Mouse (Mus musculus): ENCODE results near the gene Ell3.

The Ell3 gene

DNA sequence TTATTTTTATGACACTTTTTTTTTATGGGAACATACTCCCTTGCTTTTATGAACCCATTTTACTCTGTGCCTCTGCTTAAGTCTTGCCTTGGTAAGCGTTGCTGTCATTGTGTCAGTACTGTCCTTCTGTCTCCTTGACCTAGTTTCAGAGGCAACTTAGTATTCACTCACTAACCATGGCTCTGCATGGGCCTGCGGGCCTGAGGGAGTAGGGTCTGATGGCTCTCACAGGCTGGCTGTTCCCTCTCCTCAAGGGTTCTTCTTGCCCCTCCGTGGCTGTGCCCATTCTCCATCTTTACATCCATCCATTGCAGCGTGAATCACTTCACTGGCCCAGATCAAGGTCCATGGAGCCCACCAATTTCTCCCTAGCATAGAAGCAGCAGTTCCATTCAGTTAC lies 2.4 kb upstream of the Ell3 start:
- DNase-seq = no peak

DNA sequence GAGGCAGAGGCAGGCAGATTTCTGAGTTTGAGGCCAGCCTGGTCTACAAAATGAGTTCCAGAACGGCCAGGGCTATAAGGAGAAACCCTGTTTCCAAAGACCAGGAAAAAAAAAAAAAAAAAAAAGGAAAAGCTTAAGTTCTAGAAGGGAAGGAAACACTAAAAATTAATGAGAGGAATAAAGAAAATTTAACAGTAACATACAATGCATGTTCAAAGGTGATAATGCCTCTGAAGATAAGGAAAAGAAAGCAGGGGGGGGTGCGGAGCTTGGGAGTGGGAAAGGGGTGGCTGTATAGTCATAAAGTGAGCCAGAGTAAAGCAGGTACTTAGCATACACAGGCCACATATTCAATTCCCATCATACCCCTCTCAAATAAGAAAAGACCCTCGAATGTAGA lies 1.0 kb upstream of the Ell3 start:
- no peak for DNase-seq

DNA sequence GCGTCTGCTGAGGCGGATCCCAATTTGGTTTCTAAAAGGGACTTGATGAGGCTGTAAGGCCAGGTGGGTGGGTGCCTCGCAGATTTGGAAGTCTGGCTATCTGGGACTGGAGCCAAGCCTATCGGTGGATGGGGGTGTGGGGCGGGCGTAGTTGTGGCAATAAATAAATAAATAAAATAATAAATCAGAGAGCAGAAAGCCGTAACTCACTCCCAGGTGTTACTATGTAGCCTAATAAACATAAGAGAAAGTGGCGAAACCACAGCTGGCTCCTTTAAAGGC lies 1.1 kb downstream of the Ell3 start:
- no peak for DNase-seq

DNA sequence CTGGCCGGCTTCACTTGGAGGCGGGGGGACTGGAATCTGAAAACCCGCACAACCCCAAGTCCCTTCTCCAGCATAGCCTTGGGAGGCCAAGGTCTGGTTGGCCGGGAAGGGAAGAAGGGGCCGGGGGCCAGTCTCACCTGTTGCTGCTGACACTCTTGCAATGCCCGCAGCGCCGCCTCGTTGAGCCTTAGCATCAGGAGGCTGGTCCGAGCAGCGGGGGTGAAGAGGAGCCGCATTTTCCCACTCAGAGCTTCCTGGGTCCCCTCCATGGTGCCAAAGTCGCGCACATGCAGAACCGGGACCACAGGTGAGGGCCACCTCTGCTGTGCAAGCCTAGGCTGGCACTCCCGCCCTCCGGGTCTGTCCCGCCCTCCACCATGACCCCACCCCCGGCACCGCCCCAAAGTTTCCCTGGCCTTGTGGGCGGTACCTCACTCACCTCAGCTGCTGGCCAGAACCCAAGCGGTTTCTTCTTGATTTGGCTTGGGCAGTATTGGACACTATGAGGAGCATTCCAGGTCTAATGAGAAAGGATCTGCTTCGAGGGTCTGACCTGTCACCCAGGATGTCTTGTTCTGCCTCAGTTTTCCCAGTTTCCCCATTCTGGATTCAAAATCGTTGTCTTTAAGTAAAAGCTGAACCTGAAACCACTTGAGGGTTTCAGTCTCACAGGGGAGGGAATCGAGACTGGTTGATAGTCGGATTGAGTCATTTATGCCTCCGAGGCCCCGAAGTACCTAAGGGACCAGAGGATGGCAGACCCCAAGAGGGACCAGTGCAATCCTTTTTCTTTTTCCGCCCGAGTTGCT lies 1.6 kb downstream of the Ell3 start:
- peak; percentile 66 for DNase-seq

DNA sequence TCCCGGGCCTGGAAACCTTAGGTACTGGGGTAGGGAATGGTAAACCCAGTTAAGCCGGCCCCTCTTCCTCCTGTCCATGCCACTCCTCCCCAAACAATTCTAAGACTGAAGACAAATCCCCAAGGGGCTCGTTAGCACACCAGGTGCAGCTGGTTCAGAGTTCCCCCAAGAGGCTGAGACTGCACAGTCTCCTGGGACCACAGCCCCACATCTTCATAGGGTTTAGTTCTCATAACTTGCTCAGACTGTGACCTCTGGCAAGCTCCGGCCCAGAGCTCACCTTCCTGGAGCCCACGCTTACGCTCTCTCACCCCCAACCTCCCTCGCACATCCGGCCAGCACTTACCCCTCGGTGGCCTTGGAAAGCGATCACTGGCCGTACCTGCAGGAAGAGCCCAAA lies 2.3 kb downstream of the Ell3 start:
- peak; percentile 7 for DNase-seq

DNA sequence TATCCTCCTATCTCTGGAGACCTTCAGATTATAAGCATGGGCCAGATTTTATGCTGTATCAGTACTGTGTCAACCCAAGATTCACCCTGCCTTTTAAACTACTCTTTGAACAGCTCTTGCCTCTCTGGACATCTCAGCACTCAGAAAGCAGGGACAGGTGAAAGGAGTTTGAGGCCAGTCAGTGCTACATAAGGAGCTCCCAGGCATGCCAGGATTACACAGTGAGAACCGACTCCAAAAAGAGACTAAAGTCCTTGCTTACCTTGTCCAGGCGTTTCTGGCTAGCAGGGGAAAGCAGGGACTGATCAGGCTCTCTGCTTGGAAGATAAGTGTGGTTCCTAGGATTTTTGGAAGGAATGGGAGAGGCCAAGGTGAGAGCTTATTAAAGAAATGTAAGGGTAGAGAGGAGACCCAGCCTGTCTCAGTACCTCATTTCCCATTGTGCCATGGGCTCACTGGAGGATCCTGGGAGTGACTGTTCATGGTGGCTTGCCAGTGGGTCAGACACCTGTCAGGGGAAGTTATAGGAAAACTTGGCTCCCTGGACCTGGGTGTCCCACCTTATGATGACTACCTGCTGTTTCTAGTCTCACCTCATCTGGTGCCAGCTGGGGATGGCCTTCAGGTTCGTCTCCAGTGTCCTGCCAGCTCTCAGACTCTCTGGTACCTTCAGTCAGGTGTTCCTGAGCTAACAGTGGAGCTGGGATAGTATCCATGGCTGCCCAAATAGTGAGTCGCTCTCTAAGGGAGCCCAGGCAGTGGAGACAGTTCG lies 3.1 kb downstream of the Ell3 start:
- no peak for DNase-seq

DNA sequence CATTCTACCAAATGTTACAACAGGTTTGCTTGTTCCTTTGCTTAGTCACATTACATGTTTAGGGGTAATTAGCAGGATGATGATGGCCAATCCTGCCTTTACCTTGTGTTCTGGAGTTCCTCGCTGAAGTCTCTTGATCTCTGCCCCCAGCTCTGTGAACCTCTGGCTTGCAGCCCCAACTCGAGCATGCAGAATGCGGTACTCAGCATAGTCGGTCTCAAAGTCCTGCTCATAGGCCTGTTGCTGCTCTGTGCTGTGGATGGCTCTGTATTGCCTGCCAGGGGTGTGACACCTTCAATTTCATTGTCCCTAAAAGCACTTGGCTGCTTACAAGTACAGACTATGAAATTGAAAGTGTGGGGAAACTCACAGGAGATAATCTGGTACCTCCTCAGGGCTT lies 4.3 kb downstream of the Ell3 start:
- DNase-seq = no peak

DNA sequence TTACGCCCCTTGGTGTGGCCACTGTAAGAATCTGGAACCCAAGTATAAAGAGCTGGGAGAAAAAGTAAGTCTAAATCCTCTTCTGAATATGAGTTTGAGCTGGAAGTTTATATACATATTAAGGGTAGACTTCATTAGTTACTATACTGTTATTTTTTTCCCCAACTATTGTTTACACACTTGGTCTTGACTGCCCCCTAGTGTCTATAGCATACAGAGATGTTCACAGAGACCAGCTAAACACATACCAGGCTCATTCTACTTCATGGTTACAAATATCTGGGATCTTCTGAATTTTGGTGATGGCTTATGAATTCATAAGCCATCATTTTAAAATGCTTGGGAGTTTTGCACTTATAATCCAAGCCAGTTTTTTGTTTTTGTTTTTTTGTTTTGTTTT lies 9.2 kb downstream of the Ell3 start:
- DNase-seq = peak; percentile 41

DNA sequence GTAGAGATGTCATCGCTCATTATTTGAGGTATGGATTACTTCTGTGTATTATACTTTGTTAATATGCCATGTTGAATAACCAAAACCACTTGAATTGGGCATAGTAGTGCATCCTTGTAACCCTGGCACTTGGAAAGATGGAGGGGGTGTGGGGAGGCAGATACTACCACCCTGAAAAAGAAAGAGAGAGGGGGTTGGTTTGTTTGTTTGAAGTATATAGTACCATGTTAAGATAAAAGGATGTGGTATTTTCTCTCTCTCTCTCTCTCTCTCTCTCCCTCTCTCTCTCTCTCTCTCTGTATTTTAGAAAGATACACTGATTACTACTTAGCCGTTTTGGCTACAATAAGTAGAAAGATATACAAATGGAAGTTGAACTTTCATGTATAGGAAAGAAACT lies 18.2 kb downstream of the Ell3 start:
- no peak for DNase-seq

DNA sequence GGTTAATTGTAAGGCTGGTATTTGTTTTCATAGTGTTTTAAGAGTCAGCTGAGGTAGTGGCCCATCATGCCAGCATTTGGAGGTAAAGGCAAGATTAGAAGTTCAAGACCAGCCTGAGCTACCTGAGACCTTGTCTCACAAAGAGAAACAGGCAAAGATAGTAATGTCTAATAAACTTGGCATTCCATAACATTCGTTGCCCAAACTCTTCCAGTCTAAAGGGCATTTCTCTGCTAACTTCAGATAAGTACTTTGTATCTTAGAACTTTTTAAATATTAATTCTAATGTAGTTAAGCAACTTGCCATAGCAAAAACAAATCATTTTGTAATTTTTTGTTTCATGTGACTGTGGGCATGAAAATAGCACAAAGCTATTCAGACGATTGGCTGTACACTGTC lies 20.9 kb downstream of the Ell3 start:
- DNase-seq = no peak

DNA sequence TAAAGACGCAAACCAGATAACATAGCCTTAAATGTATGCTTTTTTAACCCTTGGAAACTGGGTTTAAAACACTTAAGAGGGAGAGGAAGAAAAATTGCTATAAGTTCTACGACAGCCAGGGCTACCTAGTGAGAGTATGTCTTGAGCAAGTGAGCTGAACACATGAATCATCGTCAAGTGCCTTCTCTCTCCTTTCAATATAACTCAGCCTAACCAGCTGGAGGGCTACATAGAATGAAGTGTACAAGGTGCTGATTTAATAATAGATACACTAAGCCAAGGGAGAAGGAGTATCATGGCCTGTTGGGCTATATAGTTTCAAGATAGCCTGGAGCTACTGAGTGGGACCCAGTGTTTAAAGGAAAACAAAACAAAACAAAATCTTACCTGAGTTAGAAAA lies 25.6 kb downstream of the Ell3 start:
- DNase-seq = no peak

DNA sequence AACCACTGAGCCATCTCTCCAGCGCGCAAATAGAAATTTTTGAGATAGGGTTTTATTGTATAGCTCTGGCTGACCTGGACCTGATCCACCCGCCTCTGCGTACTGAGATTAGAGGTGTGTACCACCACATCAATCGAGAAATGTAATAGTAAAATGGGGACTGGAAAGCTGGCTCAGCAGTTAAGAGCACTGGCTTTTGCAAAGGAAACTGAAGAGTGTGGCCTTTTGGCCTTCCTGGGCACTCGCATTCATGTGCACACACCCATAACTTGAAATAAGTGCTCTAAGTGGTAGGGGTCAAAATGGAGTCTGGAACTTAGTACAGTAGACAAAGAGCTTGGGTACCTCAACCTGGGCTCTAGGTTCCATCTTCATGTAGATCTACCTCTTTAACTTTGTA lies 27.7 kb downstream of the Ell3 start:
- no peak for DNase-seq

DNA sequence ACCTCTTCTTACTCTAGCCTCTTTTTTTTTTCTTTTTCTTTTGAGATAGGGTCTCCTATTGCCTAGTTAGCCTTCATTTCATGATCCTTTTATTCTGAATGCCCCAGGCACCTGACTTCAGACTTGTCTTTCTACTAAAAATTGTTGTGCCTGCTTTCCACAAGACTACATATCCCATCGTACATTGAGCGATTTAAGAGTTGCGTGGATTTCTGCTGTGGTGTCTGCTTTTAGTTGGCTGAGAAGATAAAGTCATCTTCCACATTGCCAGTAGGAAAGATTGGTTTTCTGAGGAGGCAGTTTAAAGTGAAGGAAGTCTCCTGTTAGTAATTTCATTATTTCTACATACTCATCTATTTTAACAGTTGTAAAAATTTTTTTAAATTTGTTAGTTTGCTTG lies 28.5 kb downstream of the Ell3 start:
- DNase-seq = no peak

DNA sequence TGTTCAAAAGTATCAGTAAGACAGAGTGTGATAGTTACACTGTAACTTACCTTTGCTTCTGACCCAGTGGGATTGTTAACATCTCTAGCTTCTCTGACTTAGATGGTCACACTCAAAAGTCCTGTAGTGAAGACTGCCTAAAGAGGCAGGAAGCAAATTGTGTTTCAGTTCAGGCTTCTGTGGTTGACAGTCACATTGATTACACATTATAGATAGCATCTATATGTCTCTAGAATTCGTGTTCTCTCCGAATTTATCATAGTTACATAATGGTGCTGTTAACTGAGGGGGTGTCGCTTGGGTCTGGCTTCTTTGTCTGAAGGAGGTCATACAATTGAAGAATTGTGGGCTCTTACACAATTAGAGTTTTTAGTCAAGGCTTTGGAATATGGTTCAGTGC lies 29.0 kb downstream of the Ell3 start:
- DNase-seq = no peak

DNA sequence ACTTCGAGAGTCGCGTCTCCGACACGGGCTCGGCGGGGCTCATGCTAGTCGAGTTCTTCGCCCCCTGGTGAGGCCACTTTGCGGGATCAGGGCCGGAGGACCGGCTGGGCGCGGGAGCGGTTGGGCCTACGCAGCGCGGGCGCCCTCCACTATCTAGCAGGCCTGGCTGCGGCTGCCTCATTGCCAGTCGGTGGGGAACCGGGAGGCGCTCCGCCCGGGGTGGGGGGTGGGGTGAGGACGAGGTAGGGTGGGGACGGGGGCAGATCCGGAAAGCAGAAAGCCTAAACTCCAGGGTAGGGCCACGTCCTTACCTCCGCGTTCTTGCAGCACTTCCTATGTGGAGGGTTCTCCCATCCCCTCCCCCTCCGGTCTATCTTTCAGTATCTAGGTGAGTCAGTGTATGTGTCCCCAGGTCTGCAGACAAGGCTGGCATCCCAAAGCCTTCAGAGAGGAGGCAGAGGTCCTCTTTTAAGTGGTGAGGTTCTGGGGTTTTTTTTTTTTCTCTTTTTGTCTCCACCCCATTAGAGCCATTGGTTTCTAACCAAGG lies 29.9 kb downstream of the Ell3 start:
- peak; percentile 70 for DNase-seq

DNA sequence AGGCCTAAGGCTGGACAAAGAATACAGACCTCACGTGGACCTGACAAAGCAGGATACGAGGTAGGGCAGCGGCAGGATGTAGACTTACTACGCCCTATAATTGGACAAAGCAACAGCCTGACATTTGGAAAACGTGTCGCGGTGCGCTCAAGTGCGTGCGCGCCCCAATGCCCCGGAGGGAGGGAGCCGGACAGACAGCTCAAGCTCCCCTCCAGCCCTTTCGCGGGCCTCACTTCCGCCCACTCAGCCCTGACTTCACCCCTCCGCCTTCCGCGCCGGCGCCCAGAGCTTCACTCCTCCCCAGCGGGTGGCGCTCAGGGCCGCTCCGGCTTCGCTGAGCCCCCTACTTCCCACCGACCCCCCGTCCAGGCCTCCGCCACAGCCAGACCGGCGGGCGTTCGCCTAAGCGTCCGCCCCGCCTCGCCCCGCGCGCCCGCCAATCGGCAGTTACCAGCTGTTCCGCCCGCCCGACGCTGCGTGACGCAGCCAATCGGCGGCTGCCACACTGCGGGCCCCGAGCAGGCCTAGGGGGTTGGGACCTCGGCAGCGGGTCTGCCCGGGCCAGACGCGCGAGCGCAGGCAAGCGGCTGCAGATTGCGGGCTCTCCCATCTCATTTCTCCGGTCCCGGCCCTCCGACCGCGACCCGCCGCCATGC lies 30.6 kb downstream of the Ell3 start, which contains the start of the genes Pdia3 and Catsper2:
Pdia3 (plus strand) TSS at position 389 of the 656 bp plus-strand sequence.
Catsper2 (minus strand) TSS at position 406 of the 656 bp plus-strand sequence.
- DNase-seq = peak; percentile 97

DNA sequence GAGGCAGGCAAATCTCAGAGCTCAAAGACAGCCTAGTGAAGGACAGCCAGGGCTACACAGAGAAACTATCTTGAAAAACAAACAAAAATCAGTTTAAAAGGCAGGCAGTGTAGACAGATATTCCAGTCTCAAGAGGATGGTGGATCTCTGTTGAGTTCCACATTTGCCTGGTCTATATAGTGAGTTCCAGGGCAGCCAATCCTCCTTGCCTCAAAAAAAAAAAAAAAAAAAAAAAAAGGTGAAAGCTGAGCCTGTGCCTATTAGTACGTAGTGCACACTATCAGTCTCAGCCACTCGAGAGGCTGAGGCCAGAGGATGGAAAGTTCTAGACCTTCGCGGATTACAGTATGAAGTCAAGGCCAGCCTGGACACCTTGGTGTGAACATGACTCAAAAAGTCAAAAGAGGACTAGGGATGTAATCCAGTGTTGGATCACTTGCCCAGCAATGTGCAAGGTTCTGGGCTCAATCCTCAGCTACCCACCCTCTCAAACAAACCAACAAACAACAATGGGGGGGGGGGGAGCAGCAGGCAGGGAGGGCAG lies 31.2 kb downstream of the Ell3 start:
- DNase-seq = no peak

DNA sequence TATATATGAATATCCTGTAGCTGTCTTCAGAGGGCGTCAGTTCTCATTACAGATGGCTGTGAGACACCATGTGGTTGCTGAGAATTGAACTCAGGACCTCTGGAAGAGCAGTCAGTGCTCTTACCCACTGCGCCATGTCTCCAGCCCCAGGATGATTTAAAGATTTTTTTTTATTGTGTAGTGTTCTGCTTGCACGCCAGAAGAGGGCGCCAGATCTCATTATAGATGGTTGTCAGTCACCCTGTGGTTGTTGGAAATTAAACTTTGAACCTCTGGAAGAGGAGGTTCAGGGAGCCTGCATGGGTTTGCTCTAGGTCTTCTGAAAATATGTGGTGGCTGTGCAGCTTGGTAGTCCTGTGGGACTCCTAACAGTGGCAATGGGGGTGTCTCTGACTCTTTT lies 35.9 kb downstream of the Ell3 start:
- peak; percentile 68 for DNase-seq

DNA sequence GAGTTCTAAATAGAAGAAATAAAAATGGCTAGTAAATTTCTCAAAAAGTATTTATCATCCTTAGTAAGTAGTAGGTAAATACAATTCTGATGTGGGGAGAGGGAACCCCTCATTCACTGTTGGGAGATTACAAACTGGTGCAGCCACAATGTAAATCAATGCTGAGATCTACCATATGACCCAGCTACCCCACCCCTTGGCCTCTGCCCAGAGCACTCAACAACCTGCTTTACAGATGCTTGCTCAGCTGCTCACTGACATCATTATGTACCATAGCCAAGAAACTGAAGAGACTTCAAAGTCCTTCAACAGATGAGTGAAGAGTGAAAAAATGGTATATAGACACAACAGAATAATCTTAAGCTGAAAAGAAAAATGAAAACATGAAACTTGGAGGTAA lies 40.8 kb downstream of the Ell3 start:
- DNase-seq = no peak

DNA sequence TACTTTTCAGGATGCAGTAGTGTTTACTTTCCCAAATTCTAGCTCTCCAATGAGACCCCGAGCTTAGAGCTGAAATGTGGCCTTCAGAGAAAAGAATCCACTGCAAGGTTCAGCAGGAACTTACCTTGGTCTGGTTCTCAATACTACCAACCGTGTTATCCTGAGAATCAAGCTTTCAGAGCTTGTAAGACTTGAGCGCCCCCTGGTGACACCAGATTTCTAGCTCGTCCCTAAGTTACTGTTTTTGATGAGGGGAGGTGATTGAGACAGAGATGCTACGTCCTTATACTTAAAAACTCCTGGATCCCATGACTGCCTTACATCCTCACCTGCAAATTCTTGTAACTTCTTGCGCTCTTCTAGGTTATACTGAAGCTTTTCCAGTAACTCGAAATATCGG lies 47.5 kb downstream of the Ell3 start:
- peak; percentile 82 for DNase-seq
